Mouse (Mus musculus) induced T-regulatory cell, adult 2 months (primary cell): Measurements from ENCODE around the gene Ube3b.

ENCODE experiments used
- DNase-seq: peaks from one replicate; pipeline ENCODE4 v3.0.0-alpha.2; 2012; ENCODE audit warnings: low read depth

Gene Ube3b

DNA sequence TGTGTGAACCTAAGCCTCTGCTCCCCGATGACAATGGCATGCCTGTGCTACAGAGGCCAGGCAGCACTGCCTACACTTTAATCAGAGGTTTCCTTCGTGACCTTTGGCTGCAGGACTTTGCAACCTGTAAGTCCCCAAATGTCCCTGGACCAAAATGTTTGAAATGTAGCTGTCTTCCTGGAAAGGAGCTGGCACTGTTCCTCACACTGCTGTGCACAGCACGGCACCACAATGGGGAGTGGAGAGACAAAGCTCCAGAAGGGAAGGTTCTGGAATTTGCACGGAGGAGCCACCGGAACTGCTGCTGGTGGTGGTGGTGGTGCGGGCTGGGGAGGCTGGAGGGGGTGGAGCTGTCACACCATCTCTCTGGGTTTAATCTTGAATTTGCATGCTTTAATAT, 46.3 kb downstream of the Ube3b start:
- no peak for DNase-seq

DNA sequence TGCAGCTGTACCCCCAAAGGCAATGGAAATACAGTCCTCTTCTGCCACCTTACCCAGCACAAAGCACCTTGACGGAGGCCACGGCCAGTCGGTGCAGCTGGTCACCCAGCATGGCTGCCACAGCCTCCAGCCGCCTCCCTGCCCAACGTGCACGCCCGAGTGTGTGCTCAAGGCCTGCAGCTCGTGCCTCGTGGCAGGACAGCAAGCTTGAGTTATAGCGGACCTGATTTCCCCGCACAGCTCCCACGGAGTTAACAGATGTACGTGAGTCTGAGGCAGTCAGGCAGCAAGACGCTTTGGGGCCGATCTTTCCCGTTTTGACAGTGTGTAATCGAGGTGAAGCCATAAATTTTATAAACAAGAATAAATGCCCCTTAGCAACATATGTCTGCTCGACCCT, 48.2 kb downstream of the Ube3b start:
- no peak for DNase-seq

DNA sequence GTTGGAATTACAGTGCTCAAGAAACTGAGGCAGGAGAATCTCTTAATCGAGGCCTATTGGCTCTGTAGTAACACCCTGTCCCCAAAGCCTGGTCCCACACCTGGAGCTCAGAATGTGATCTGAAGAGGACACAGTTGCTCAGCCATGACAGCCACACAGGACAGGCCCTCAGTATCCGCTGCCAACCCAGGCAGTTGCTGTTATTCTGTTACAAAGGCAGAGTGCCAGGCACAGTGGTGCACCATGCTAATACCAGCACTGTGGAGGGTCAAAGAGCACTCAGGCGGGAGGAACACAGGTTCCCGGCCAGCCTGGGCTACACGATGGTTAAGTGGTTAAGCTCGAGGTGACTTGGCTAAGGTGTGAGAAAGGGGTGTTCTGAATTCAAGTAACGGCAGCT, 49.4 kb downstream of the Ube3b start:
- DNase-seq, result no peak

DNA sequence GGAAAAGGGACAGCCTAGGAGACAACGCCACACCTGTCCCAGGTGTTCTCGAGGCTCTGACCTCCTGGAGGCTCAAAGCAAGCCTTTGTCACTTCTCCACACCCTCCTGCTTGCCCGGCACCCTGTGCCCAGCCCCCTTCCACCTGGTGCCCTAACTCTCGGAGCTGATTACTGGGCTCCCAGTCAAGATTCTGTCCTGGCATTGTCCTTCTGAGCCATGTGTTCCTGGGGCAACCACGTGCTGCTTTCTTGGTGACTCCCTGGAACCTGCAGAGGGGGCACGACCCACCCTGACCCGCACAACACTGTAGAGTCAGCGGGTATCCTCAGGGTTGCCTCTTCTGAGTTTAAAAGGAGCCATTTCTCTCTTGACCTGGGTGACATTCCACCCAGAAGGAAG, 54.0 kb downstream of the Ube3b start:
- no peak for DNase-seq

DNA sequence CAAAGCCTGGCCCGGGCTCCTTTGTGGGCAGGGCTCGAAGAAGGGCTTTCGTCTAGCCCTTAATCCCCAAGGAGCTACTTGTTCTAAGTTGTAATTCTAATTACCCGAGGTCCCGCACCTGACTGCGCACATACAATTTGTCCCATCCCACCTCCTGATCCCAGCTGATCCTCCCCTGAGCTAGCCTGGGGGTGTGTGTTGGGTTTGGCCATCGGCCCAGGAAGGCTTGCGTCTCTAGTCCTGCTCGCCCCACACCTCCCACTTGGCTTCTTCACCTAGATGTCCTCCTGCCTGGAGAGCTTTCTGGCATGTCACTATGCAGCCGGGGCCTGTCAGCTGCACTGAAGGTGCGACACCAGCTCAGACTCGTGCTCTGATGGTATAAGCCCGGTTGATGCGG, 55.2 kb downstream of the Ube3b start:
- no peak for DNase-seq

DNA sequence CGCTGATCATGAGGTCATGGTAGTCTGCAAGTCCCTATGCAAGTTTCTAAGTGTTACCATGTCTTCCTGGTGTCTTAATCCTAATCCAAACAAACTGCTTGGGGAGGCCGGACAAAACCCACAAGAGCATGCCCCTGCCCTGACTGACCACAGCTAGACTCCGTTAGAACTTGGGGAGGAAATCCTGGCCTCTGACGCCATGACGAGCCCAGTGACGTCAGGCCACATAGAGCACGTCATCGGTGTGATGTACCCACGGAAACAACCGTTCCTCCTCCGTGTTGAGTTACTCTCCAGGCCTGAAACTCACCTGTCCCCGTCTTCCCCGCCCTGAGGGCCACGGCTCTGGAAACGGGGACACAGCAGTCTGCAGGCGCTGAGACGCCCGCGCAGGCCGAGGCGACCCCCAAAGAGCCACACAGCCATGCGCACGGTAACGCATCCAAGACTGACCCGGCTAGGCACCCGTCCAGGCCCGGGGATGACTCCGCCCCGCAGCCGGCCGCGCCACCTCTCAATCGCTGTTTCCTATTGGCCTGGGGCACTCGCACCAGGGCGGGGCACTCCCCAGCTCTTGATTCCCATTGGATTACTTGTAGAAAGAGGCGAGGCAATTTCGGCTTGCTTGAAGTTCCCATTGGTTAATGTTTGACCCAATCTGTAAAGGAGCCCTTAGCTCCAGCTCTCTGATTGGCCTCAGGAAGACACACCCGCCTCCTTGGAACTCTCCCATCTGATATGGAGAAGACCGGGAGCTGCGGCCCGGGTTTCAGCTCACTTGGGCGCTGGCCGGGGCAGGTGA, 63.4 kb downstream of the Ube3b start, which contains the start of the genes Mmab and Mvk:
TSS of gene Mmab (minus strand) at position 495 of the 802 bp plus-strand sequence.
TSS of gene Mvk (plus strand) at position 704 of the 802 bp plus-strand sequence.
- DNase-seq, result peak; percentile 98

DNA sequence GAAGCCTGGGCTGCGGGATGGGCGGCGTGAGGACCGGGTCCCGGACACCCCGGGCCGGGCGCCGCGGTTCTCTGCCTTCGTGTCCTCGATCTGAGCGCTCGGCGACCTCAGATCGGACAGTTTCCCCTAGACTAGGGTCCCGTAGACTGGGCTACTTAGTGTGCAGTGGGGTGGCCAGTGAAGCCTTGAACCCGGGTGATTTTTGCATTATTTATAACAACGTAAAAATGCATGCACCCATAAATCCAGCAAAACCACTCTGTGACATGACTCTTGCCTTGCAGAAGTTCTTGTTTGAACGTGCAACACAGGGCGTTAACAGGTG, 63.9 kb downstream of the Ube3b start:
- no peak for DNase-seq

DNA sequence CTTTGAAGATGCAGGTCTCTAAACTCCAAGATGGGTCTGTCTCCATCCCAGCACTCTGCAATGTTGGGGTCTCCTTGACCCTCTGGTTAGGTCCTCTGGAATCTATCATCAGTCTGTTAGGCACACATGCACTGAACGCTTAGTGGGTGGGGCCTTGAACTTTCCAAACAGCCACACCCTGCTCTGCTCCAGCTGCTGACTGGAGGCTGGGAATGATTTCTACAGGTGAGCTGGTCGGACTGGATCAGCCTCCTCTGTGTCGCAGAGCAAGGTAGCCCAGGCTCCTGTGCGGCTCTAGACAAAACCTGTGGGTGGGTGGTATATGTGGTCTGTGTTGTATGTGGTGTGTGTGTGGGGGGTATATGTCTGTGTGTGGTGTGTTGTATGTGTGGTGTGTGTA, 68.6 kb downstream of the Ube3b start:
- DNase-seq, result no peak

DNA sequence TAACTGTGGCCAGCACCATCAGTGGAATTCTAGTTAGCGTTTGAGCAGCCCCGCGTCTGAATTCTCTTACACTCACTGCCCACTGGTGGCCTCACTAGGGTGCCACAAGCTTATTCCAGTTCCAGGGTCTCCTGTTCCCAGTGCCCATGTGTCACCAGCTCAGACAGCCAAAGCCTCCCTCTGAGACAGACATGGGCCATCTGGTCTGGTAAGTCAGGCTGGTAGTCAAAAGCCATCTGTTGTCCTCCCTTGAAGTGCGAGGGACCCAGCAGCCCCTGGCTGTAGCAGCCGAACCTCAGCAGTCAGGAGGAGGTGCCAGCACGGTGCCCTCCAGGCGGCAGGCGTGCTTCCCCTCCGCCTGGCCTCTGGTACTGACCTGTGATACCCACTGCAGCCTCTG, 75.9 kb downstream of the Ube3b start:
- no peak for DNase-seq

DNA sequence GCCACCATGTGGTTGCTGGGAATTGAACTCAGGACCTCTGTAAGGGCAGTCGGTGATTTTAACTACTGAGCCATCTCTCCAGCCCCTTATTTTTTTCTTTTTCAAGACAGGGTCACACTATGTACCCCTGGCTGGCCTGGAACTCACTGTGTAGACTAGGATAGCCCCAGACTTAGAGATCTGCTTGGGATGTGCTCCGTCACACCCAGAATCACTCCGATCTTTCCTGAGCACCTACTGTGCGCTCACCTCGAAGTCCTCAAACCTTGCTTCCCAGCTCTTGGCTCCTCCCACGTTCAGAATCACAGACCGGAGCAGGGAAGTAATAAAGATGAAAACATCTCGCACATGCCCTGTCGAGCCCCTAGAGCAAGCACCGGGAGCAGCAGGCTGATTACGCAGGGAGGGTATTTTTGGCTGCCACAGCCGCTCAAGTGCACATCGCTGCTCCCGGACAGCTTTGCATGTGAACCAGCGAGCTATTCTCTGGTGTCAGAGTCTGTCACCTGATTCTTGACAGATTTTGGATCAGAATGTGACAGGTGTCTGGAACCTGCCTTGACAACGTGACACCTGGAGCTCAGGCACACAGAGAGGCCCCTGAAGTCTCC, 76.7 kb downstream of the Ube3b start:
- DNase-seq, result no peak

DNA sequence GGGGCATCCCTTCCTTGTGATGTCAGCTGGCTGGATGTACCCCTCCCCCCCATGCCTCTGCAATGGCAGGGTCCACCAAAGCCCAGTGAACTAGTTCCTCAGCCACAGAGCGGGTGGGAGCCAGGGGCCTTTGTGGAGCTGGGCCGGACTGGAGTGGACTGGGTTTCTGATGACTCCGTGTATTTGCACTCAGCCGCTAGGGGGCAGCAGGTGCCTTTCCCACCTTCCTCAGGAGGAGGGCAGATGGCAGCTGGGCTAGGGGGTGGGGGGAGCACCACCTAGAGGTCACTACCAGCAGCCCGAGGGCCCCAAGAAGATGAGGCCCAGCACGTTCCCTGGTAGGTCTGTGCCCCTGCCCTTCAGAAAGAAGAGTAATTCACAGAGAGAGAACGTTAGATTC, 80.8 kb downstream of the Ube3b start:
- peak; percentile 84 for DNase-seq

DNA sequence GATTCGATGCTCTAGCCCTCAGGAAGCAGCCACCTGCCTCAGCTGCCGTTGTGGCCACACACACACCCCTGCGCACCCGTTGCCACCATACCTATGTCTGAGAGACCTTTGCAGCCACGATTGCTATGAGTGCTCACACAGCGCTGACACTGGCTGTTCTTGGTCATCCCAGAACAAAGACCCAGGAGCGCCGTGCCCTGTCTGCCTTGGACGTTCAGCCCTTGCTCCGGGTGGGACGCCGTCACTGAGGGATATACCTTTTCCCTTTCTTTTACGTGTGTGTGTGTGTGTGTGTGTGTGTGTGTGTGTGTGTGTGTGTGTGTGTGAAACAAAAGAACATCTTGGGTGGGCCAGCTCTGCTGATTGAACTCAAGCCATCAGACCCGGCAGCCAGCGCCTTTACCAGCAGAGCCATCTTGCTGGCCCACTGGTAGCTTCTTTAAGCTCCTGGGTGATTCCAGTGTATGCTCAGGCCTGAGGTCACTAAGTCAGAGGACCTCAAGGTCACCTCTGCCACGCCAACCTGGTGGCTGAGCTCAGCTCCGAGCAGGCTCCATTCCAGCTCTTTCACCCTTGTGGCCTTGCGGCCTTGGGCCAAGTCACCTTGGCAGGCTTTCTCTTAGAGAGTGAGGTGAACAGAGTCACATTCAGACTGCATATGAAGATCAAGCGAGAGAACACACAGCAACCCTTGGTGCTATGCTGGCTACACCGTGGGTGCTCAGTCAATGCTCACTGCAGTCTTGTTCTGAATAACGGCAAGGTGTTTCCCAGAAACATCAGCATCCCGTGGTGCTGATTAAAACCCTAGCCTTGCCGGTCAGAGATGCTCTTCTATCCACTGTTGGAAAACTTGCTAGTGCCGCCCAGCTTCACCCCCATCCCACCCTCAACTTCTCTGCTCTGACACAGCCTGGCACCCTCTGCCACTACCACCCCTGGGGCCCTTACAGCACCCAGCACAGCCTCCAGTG, 81.9 kb downstream of the Ube3b start:
- no peak for DNase-seq

DNA sequence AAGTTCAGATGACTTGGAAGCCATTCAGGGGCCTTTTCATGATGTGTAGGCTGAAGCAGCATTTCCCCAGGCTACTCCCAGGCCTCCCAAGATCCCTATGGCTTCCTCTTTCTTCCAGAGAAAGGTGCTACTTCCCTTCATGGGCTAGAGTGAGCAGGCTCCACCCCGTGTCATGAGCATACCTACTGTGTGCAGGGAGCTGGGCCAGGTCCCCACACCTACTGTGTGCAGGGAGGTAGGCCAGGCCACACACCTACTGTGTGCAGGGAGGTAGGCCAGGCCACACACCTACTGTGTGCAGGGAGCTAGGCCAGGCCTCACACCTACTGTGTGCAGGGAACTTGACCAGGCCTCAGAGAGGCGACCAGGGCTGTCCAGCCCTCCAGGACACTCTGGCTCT, 84.2 kb downstream of the Ube3b start:
- no peak for DNase-seq

DNA sequence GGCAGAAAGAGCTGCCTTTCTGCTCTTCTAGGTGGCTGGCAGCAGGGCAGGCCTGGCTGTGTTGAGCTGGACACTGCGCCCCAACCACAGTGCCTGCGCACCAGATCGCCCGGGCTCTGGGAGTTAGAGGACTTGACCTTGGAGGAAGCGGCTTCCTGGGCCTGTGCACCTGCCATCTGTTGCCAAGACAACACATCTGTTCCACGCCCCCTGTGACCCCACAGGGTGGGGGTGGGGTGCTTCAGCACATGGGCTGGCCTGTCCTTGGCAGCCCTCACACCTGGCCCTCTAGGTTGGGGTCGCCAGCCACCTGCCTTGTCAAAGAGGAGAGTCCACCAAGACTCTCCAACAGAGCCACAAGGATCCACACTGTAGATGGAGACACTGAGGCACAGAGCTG, 85.2 kb downstream of the Ube3b start:
- DNase-seq, result no peak

DNA sequence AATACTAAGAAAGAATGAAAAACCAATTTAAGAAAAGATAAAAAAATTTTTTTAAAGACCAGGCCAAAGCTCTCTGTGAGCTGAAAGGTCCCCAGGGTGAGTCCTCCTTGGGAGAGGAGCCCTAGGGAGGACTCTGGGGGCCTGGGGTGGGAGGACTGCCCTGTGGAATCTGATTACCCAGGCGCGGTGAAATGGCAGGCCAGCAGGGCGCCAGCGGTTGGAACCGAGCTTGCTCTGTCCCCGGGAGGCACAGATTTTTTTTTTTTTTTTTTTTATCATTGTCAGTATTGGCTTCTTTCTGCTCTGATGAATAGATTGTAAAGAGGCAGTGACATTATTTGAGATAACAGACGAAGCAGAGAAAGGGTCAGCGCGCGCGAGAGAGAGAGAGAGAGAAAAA, 86.6 kb downstream of the Ube3b start:
- DNase-seq, result no peak

DNA sequence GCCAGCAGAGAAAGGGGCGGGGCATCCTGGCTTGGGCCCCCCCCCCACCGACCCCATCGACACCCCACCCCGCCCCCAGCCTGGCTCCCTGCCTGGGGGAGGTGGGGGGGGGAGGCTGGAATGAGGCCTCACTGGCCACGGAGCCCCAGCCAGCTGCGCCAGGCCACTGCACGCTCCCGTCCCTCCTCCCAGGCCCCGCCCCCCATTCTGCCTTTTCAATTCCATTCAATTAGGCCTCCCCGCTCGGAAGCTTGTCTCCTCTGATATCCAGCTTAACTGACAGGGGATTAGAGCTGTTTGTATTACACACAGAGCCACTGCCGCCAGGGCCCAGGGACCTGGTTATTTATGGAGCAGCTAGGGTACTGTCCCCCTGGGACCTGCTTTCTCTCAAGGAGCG, 87.0 kb downstream of the Ube3b start:
- DNase-seq, result no peak

DNA sequence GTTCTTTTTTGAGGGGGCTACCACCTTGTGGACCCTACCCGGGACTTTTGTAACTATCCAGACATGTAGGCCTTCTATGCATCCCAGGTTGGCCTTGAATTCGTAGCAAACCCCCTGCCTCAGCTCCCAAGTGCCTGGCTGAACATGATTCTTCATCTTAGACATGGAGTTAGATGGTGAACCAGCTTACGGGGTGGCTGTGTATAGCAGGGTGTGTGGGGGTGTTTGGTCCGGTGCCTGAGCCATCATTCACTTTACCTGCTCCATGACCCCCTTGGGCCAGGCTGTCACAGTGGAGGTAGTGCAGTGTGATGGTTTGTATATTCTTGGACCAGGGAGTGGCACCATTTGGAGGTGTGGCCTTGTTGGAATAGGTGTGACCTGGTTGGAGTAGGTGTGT, 87.6 kb downstream of the Ube3b start:
- DNase-seq, result no peak

DNA sequence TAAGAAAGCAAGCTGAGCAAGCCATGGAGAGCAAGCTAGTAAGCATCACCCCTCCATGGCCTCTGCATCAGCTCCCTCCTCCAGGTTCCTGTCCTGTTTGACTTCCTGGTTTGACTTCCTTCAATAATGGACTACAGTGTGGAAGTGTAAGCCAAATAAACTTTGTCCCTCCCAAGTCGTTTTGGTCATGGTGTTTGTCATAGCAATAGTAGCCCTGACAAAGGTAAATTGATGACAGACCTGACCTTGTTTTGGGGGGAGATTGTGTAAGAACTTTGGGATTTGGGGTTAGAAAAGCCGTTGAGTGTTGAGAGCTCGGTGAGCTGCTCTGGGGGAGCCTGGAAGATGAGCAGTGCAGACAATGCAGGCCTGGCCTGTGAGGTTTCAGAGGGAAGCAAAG, 90.0 kb downstream of the Ube3b start:
- no peak for DNase-seq
